9 mouse cellular contexts compared by ENCODE assay signal in the genomic region with DNA sequence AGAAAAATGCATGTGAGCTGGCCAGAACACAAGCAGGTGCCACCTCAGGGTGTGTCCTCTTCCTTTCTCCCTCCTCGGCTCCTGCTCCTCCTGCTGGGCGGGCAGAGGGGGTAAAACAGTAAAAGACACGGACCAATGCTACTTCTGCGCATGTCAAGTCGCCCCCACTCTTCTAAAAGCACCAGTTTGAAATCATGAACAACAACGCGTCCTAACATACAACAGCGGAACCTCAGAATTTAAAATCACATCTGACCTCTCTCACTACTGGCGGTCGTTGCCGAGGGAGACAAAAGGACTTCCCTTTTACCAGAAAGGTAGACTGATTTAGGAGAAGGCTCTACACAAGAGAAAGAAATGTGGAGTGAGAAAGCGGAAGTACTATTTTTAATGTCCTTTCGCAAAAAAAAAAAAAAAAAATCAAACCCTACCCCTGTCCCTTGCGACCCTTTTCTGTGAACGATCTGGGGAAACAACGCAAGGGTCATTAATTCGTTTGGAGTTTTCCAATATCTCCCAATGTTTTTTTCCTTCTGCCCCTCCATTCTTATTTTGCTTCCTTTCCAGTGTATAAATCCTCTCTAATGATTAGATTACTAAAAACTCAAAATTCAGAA. TPM values are rescaled to one million over a fixed set of nuclear protein-coding genes. Genes with fewer than 3 reads are reported as not detected.
A peak's percentile ranks its signal among the peaks of the same experiment; 100 is the strongest.
DNase-seq lines count a peak whose midpoint lies in the region; ATAC-seq lines count a peak whose summit lies in the region.
"Had no signal": no experiment of that assay in that cellular context is flagged by ENCODE, and none has a peak within 500 bp of the region (broad histone marks: within the 10 kb centered on the region; RNA-seq: fewer than 3 reads in every experiment).

No protein-coding gene starts in this region.

- DNase-seq in lung, postnatal 36 days, result peak; percentile 41
- no peak for DNase-seq in lung, postnatal 4 days
- peak; percentile 52 to 65 for DNase-seq in thymus, postnatal 36 days
- DNase-seq in frontal cortex, postnatal 36 days (ENCODE audit: low spot score in 2 of 2), result no peak
- no peak for DNase-seq in right cerebral cortex, adult 2 months (ENCODE audit: low spot score in 2 of 2)
- no peak for DNase-seq in urinary bladder, postnatal 25 days (ENCODE audit: low spot score)
- DNase-seq: lung, adult 18-20 months had no signal

- peak; percentile 46 for ATAC-seq in common myeloid progenitor, adult 5-6 weeks (replicated peaks; ENCODE audit: low read depth, poor library complexity, severe bottlenecking)
- ATAC-seq in megakaryocyte-erythroid progenitor cell, adult 5-6 weeks (replicated peaks; ENCODE audit: low FRiP score, low TSS enrichment, poor library complexity, severe bottlenecking), result 0 out of 2 replicates have a peak, but pooled peaks have one; percentile 32

RNA-seq across cellular contexts. Expression of a gene that starts 7.7 kb away (rescaled TPM):
- total RNA-seq in common myeloid progenitor, adult 5-6 weeks (2017), result 46.7 and 48.3 TPM in 2 replicates
- total RNA-seq in megakaryocyte-erythroid progenitor cell, adult 5-6 weeks (2014; fragmentation: Nextera tagmentation), result 53.0 and 55.6 TPM in 2 replicates
- 30.3 and 41.7 TPM in 2 replicates for total RNA-seq in megakaryocyte-erythroid progenitor cell, adult 5-6 weeks (2017)

Comparison
In these comparisons a context has a peak if more than half of its experiments do, and no peak if none do; other contexts are left out.
1. DNase-seq: peak in lung, postnatal 36 days (single experiment) and thymus, postnatal 36 days (2 of 2); none in lung, postnatal 4 days (0 of 2), frontal cortex, postnatal 36 days (0 of 2), right cerebral cortex, adult 2 months (0 of 2) and urinary bladder, postnatal 25 days (single experiment).